Mouse (Mus musculus) lung, embryonic 16.5 days (tissue): ENCODE data around the gene Nat9. TPM values are rescaled to one million over a fixed set of nuclear protein-coding genes. Genes with fewer than 3 reads are reported as not detected.

Source experiments
- ATAC-seq: fragments of 200-750 bp; cut with Nextera tagmentation; 2 replicates; pipeline ENCODE4 v1.8.0; 2017; ENCODE audit warnings: low read depth, mild to moderate bottlenecking, moderate library complexity
- H3K27ac ChIP-seq: fragments of 300-500 bp; sonication (generic); 2 replicates; pipeline ENCODE4 v1.5.1; 2014; ENCODE audit warnings: mild to moderate bottlenecking, control low read depth, low read length
- H3K27me3 ChIP-seq: fragments of 300-500 bp; sonication (generic); 2 replicates; pipeline ENCODE4 v1.6.1; 2014; ENCODE audit warnings: low read depth, low read length, mixed read lengths; ENCODE audit not compliant: control insufficient read depth, insufficient read depth
- H3K36me3 ChIP-seq: fragments of 300-500 bp; sonication (generic); 2 replicates; pipeline ENCODE4 v1.6.1; 2014; ENCODE audit warnings: low read length; ENCODE audit not compliant: control insufficient read depth, insufficient read depth
- H3K4me1 ChIP-seq: fragments of 300-500 bp; sonication (generic); replicated peaks from 2 replicates; pipeline ENCODE4 v1.6.1; 2014; ENCODE audit warnings: low read length, mixed read lengths; ENCODE audit not compliant: control insufficient read depth, insufficient read depth
- H3K4me2 ChIP-seq: fragments of 300-500 bp; sonication (generic); 2 replicates; pipeline ENCODE4 v1.6.1; 2014; ENCODE audit warnings: low read depth, low read length, control low read depth
- H3K4me3 ChIP-seq: fragments of 300-500 bp; sonication (generic); 2 replicates; pipeline ENCODE4 v1.5.1; 2014; ENCODE audit warnings: mild to moderate bottlenecking, low read length, control low read depth
- H3K9ac ChIP-seq: fragments of 300-500 bp; sonication (generic); 2 replicates; pipeline ENCODE4 v1.6.1; 2014; ENCODE audit warnings: low read length, control low read depth
- H3K9me3 ChIP-seq: fragments of 300-500 bp; sonication (generic); 2 replicates; pipeline ENCODE4 v1.6.1; 2016; ENCODE audit warnings: low read length; ENCODE audit not compliant: control insufficient read depth
- WGBS: fragments of 180-500 bp; shearing (Covaris S2); extraction: QIAGEN DNeasy Blood & Tissue Kit; methylation state at CpG from one replicate; pipeline ENCODE4 v1.1.7; 2014; 5-methylcytosine and 5-hydroxymethylcytosine counted together
- polyA plus RNA-seq: library from polyadenylated mRNA; unstranded; fragments of >200 nt; fragmentation: Nextera tagmentation; extraction: Ambion mirVana; gene quantifications from 2 replicates; pipeline ENCODE4 v1.2.1, GENCODE M21; 2015

Gene Nat9
- polyA plus RNA-seq, 1 experiment from 2014 or later, result 26.0 TPM

DNA sequence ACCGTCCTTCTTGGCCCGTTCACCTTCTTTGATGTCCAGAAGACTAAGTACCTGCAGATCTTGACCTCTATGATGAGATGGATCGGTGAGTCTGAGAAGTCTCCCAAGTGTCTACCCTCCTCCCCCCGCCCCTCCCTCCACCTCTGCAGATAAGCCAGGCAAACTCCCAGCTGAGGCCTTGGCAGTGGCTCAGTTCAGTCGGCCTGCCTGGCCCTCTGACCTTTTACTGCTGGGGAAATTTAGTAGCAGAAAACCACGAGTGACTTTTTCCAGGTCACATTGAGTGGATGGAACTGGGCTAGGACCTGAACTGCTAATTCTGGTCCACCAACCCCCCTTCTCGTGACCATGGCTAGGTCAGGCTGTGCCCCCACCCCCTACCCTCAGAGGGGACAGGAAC, 40.8 kb upstream of the Nat9 start:
- Histone ChIP-seq H3K36me3 (no peaks in the 10 kb centered on the region), H3K9ac (no peak overlapping the region), H3K27me3 (no peaks in the 10 kb centered on the region), H3K4me2 (no peak overlapping the region), H3K4me3 (no peak overlapping the region), H3K27ac (no peak overlapping the region), H3K4me1 (peaks cover 13% of the 10 kb centered on the region), H3K9me3 (no peaks in the 10 kb centered on the region)
- no peak for ATAC-seq
- WGBS, result 50% methylated on average over 7 of the region's 7 CpGs

DNA sequence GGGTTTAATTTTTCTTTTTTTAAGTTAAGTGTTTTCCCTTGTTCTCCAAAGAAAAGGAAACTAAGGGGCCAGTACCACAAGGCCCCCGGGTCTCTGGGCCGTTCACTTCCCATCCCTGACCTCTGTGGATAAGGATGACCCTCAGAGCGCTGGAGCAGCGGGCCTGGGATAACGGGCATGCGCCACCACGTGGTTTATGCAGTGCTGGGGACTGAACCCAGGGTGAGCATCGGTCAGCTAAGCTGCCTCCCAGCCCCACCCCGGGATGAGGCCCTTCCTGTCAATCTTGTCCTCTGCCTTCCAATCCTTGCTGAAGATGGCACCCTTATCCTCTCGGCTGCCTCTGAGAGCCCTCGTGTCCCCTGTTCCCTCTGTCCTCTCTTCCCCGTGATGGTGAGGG, 40.0 kb upstream of the Nat9 start:
- H3K4me1 ChIP-seq, result peaks cover 21% of the 10 kb centered on the region
- 49% methylated on average over 12 of the region's 12 CpGs for WGBS
- H3K36me3 ChIP-seq, result no peaks in the 10 kb centered on the region
- H3K9me3 ChIP-seq, result no peaks in the 10 kb centered on the region
- H3K27me3 ChIP-seq, result no peaks in the 10 kb centered on the region
- no peak overlapping the region for H3K4me3 ChIP-seq
- H3K9ac ChIP-seq, result no peak overlapping the region
- no peak for ATAC-seq
- H3K27ac ChIP-seq, result no peak overlapping the region
- H3K4me2 ChIP-seq, result no peak overlapping the region

DNA sequence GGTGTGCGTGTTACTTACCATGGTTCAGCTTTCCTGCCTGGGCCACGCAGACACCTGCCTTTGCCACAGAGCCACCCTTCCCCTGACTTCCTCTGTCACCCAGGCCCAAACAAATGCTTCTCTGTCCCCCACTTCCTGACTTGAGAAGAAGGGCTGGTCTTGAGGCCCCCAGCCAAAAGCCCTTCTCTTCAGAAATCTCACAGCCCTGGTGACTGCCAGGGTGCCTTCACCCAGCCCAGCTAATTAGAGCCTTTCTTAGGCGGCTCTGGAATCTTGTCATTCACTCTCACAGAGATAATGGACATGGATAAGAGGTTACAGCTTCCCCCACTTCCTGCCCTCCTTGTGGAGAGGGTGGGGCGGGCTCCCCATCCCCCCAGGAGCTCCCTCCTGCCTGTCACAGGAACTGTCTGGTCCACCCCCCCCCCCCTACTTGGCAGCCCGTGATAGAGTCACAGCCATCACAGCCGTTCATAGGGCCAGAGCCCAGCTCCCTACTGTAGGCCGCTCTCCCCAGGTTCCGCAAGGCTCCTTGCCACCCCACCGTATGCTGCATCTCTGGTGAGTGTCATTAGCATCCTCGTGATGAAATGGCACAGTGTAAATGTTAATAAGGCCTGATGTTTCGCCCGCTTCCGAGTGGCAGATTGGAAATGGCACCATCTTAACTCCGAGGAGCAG, 39.3 kb upstream of the Nat9 start:
- H3K9ac ChIP-seq, result no peak overlapping the region
- WGBS, result 50% methylated on average over 14 of the region's 14 CpGs
- H3K36me3 ChIP-seq, result no peaks in the 10 kb centered on the region
- no peaks in the 10 kb centered on the region for H3K9me3 ChIP-seq
- H3K4me3 ChIP-seq, result no peak overlapping the region
- H3K4me1 ChIP-seq, result peaks cover 25% of the 10 kb centered on the region
- ATAC-seq, result peak; percentile 29; the same call in 1 of the 2 replicates
- H3K4me2 ChIP-seq, result no peak overlapping the region
- H3K27ac ChIP-seq, result no peak overlapping the region
- H3K27me3 ChIP-seq, result no peaks in the 10 kb centered on the region

DNA sequence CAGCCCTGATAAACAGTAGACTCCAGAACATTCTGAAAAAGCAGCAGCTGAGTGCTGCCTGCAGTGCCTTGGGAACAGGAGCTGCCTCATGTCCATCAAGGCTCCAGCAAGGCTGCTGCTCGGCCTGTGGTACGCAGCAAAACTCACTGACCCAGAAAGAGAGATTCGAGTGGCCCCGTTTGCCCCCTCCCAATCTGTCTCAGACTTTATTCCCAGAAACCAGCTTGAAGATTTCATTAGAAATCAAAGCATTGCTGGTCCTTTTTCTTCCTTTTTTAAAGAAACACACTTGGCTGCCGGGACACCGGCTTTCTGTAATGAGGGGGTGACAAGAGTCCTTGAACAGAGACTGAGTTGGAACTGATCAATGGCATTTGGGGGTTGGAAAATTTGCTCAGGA, 37.6 kb upstream of the Nat9 start:
- Histone ChIP-seq H3K9me3 (no peaks in the 10 kb centered on the region), H3K4me2 (no peak overlapping the region), H3K4me1 (peaks cover 23% of the 10 kb centered on the region), H3K36me3 (no peaks in the 10 kb centered on the region), H3K27ac (no peak overlapping the region), H3K4me3 (no peak overlapping the region), H3K9ac (no peak overlapping the region), H3K27me3 (no peaks in the 10 kb centered on the region)
- no peak for ATAC-seq
- 85% methylated on average over 6 of the region's 6 CpGs for WGBS

DNA sequence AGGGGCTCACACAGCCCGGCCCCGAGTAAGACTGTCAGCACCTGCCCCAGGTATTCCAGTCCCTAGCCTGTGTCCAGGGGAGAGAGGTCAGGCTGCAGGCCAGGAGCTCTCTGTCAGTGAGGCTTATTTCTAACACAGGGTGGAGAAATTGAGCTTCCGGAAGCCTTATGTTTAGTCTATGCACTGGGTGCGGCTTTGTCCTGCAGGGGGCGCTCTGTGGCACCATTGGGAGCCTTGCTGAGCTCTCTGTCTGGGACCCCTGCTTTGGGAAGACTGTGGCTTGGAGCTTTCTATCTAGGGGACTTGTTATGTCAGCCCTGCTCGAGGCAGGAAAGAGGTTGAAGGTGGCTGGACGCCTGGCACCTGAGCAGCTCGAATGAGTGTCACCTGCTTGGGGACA, 37.2 kb upstream of the Nat9 start:
- H3K9me3 ChIP-seq, result no peaks in the 10 kb centered on the region
- no peak overlapping the region for H3K9ac ChIP-seq
- no peak overlapping the region for H3K4me2 ChIP-seq
- H3K4me1 ChIP-seq, result peaks cover 23% of the 10 kb centered on the region
- no peaks in the 10 kb centered on the region for H3K36me3 ChIP-seq
- H3K4me3 ChIP-seq, result no peak overlapping the region
- no peaks in the 10 kb centered on the region for H3K27me3 ChIP-seq
- no peak overlapping the region for H3K27ac ChIP-seq
- WGBS, result 49% methylated on average over 8 of the region's 8 CpGs
- no peak for ATAC-seq

DNA sequence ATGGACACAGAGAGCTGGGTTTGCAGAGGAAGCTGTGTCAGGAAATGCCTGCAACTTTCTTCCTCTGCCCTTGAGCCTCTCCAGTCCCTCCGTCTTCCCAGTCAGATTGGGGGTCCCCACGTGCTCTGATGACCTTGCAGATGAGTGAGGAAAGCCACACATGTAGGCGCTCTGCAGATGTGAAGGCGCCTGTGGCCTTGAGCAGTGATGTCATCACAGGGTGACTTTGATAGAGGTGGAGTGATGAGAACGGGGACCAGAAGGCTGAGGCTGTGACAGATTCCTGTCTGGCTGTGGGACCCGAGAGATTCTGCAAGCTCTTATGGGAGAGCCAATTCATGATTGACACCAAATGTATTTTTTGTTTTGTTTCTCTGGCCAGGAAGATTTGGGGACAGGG, 36.2 kb upstream of the Nat9 start:
- Histone ChIP-seq H3K27me3 (no peaks in the 10 kb centered on the region), H3K36me3 (no peaks in the 10 kb centered on the region), H3K9ac (no peak overlapping the region), H3K27ac (no peak overlapping the region), H3K4me3 (no peak overlapping the region), H3K4me1 (peaks cover 33% of the 10 kb centered on the region), H3K9me3 (no peaks in the 10 kb centered on the region), H3K4me2 (no peak overlapping the region)
- ATAC-seq, result no peak
- 42% methylated on average over 6 of the region's 6 CpGs for WGBS

DNA sequence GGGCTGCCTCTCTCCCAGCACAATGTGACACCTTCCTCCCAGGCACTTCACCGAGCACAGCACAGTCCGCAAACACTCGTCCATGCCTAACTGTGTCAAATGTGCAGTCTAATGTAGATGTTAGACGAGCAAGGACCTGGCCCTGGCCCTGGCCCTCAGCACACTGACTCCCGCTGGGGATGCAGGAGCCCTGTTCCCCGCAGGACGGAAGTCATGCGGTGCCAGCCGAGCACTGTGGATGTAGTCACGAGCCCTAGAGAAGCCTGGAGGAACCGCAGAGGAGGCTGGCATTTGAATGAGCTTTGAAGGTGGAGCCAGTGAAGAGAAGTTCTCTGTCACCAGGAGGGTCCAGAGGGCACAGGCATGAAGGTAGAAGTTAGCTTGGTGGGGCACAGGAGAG, 35.8 kb upstream of the Nat9 start:
- Histone ChIP-seq H3K27ac (no peak overlapping the region), H3K9me3 (no peaks in the 10 kb centered on the region), H3K4me2 (no peak overlapping the region), H3K36me3 (no peaks in the 10 kb centered on the region), H3K27me3 (no peaks in the 10 kb centered on the region), H3K9ac (no peak overlapping the region), H3K4me3 (no peak overlapping the region), H3K4me1 (peaks cover 35% of the 10 kb centered on the region)
- no peak for ATAC-seq
- WGBS, result 39% methylated on average over 11 of the region's 11 CpGs

DNA sequence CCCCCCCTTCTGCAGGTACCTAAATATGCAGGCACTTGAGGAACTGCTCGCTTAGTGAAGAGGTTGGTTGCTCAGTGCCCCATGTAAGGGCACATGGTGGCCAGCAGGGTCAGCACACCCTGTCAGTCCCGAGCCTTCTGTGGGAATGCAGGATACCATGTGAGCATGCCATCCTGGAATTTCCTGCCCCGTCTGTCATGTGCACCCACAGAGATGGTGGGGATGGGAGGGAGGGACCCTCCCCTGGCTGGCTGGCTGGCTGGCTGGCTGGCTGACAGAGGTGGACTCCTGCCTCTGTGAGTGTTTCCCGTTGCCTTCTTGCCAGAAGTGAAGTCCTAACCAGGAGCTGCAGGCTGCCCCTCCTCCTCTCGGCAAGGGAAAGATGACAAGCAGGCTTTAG, 34.9 kb upstream of the Nat9 start:
- Histone ChIP-seq H3K27ac (no peak overlapping the region), H3K36me3 (no peaks in the 10 kb centered on the region), H3K4me3 (no peak overlapping the region), H3K9ac (no peak overlapping the region), H3K27me3 (no peaks in the 10 kb centered on the region), H3K4me1 (peaks cover 35% of the 10 kb centered on the region), H3K9me3 (no peaks in the 10 kb centered on the region), H3K4me2 (peak overlapping the region; percentile 32)
- 9% methylated on average over 5 of the region's 5 CpGs for WGBS
- no peak for ATAC-seq

DNA sequence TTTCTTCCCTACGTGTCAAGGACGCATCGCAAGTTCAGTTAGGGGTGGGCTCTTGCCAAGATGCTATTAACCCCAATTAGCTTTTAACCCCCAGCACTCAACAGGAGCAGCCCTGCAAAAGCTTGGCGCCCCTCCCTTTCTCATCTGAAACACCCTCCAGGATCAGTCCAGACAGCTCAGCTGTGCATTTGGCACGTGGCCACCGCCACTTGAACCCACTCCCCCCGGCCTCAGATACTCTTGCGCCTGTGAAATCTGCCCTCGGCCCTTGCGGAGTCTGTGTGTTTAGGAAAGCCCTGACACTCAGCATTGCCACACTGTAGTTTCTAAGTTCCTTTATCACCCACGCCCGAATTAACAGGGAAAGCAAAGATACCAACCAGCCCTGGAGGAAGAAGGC, 34.4 kb upstream of the Nat9 start:
- H3K4me2 ChIP-seq, result peak overlapping the region; percentile 32
- no peak overlapping the region for H3K4me3 ChIP-seq
- WGBS, result 10% methylated on average over 12 of the region's 12 CpGs
- H3K27me3 ChIP-seq, result no peaks in the 10 kb centered on the region
- H3K27ac ChIP-seq, result no peak overlapping the region
- no peaks in the 10 kb centered on the region for H3K9me3 ChIP-seq
- no peak overlapping the region for H3K9ac ChIP-seq
- peaks cover 35% of the 10 kb centered on the region for H3K4me1 ChIP-seq
- no peaks in the 10 kb centered on the region for H3K36me3 ChIP-seq
- peak; percentile 73 for ATAC-seq

DNA sequence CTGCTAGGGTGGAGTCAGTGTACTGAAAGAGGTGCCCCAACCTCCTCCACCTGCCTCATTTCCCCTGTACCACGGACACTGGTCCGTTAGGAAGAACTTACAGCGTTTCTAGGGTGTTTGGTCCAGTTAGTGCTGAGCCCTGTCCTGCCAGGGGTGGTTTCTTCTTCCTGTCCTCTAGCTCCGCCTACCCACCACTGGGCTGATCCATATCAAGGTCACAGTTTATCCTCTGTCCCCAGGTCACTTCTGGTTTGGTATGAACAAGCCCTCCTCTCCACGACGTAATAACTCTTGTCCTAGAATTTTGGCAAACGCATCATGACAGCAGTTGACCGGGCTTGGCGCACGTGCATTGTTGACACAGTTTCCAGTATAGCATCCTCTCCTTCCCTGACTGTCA, 32.0 kb upstream of the Nat9 start:
- Histone ChIP-seq H3K4me1 (peaks cover 35% of the 10 kb centered on the region), H3K4me2 (no peak overlapping the region)
- 69% methylated on average over 10 of the region's 10 CpGs for WGBS

More for the DNA sequence above, 32.0 kb upstream of the Nat9 start:
- H3K27me3 ChIP-seq, result no peaks in the 10 kb centered on the region
- no peak overlapping the region for H3K4me3 ChIP-seq
- H3K36me3 ChIP-seq, result no peaks in the 10 kb centered on the region
- H3K27ac ChIP-seq, result no peak overlapping the region
- ATAC-seq, result no peak
- no peak overlapping the region for H3K9ac ChIP-seq
- no peaks in the 10 kb centered on the region for H3K9me3 ChIP-seq
